Mouse (Mus musculus): ENCODE data around the gene Ptprk.

The Ptprk gene

GRCm38 (mm10) chr10:28185326-28185725 lies 110.7 kb downstream of the Ptprk start:
- DNase-seq (ENCODE audit: low read depth, low spot score) = no peak

- no peak for DNase-seq (ENCODE audit: low read depth, low spot score)
These were observed 111.6 kb downstream of the Ptprk start for GRCm38 (mm10) chr10:28186018-28186800.

GRCm38 (mm10) chr10:28191440-28191839 lies 116.8 kb downstream of the Ptprk start:
- DNase-seq (ENCODE audit: low read depth, low spot score) = no peak

- DNase-seq (ENCODE audit: low read depth, low spot score) = no peak
These were observed 119.0 kb downstream of the Ptprk start for GRCm38 (mm10) chr10:28193630-28194029.

- DNase-seq (ENCODE audit: low read depth, low spot score) = no peak
These were observed 126.0 kb downstream of the Ptprk start for GRCm38 (mm10) chr10:28200609-28201008.

GRCm38 (mm10) chr10:28209394-28209793 lies 134.8 kb downstream of the Ptprk start:
- no peak for DNase-seq (ENCODE audit: low read depth, low spot score)

GRCm38 (mm10) chr10:28212083-28212482 lies 137.5 kb downstream of the Ptprk start:
- peak; percentile 27 for DNase-seq (ENCODE audit: low read depth, low spot score)

- no peak for DNase-seq (ENCODE audit: low read depth, low spot score)
These were observed 140.5 kb downstream of the Ptprk start for GRCm38 (mm10) chr10:28215153-28215552.

- no peak for DNase-seq (ENCODE audit: low read depth, low spot score)
These were observed 149.0 kb downstream of the Ptprk start for GRCm38 (mm10) chr10:28223602-28224001.

GRCm38 (mm10) chr10:28224376-28224775 lies 149.8 kb downstream of the Ptprk start:
- no peak for DNase-seq (ENCODE audit: low read depth, low spot score)

GRCm38 (mm10) chr10:28225536-28226075 lies 151.0 kb downstream of the Ptprk start:
- DNase-seq (ENCODE audit: low read depth, low spot score) = peak; percentile 3

GRCm38 (mm10) chr10:28227732-28228131 lies 153.1 kb downstream of the Ptprk start:
- no peak for DNase-seq (ENCODE audit: low read depth, low spot score)

- DNase-seq (ENCODE audit: low read depth, low spot score) = no peak
These were observed 153.6 kb downstream of the Ptprk start for GRCm38 (mm10) chr10:28228208-28228607.

GRCm38 (mm10) chr10:28232273-28233167 lies 157.9 kb downstream of the Ptprk start:
- DNase-seq (ENCODE audit: low read depth, low spot score) = peak; percentile 20

GRCm38 (mm10) chr10:28249047-28249446 lies 174.4 kb downstream of the Ptprk start:
- no peak for DNase-seq (ENCODE audit: low read depth, low spot score)

GRCm38 (mm10) chr10:28251385-28251784 lies 176.8 kb downstream of the Ptprk start:
- DNase-seq (ENCODE audit: low read depth, low spot score) = no peak

GRCm38 (mm10) chr10:28260651-28261050 lies 186.0 kb downstream of the Ptprk start:
- no peak for DNase-seq (ENCODE audit: low read depth, low spot score)

- no peak for DNase-seq (ENCODE audit: low read depth, low spot score)
These were observed 187.5 kb downstream of the Ptprk start for GRCm38 (mm10) chr10:28262159-28262558.

- DNase-seq (ENCODE audit: low read depth, low spot score) = no peak
These were observed 188.9 kb downstream of the Ptprk start for GRCm38 (mm10) chr10:28263546-28263945.

- DNase-seq (ENCODE audit: low read depth, low spot score) = no peak
These were observed 195.7 kb downstream of the Ptprk start for GRCm38 (mm10) chr10:28270273-28270672.

- no peak for DNase-seq (ENCODE audit: low read depth, low spot score)
These were observed 197.3 kb downstream of the Ptprk start for GRCm38 (mm10) chr10:28271729-28272606.
